Mouse (Mus musculus): ENCODE data around the gene Ugt1a6b.

GRCm38 (mm10) chr1:88229566-88229965 lies 126.5 kb downstream of the Ugt1a6b start:
- no peak for TF ChIP-seq POLR2A (IDR thresholded peaks at IDR 0.05; ENCODE audit: low read depth, low read length)
- TF ChIP-seq CTCF (IDR thresholded peaks at IDR 0.05; ENCODE audit: extremely low read depth, insufficient read depth, insufficient read length, insufficient replicate concordance) = no peak

Measured in spleen, adult 2 months (tissue).